In the genomic region with DNA sequence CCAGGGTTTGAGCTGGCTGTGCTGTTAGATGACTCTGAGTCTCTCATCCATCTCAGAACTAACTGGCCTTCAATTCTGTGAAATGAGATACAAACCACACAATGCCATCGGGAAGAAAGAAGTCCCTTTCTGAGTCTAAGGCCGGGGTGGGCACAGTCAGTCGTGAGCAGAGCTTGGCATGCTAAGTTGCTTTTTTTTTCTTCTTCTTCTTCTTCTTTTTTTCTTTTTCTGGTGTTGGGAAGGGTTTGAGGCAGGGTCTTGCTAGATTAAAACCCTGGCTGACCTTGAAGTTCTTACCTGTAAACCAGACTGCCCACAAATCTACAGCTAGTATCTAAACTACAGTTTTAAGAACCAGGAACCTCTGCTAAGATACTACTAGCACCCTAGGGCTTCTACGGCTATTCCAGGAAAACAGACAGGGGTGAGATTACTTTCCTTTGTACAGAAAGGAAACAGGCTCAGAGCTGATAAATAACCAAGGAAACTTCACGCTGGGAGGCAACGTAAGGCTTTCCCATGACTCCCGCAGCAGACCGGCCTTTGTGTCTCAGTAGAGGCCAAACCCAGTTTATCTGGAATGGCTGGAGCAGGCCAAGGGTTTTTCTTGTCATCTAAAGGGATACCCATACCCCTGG, we compare ENCODE assay signal across 8 mouse cellular contexts. TPM values are rescaled to one million over a fixed set of nuclear protein-coding genes. Genes with fewer than 3 reads are reported as not detected.
DNase-seq lines count a peak whose midpoint lies in the region; ATAC-seq and TF ChIP-seq lines count a peak whose summit lies in the region.

No protein-coding gene starts in this region.

- H3K4me3 ChIP-seq in heart, embryonic 16.5 days (ENCODE audit: low read length), result peak overlapping the region; percentile 51
- peak overlapping the region; percentile 47 for H3K4me3 ChIP-seq in bone marrow, adult 2 months (replicated peaks; ENCODE audit: control insufficient read depth, low read depth, low read length)
- peak overlapping the region; percentile 34 for H3K4me3 ChIP-seq in hindbrain, embryonic 13.5 days
- peak overlapping the region; percentile 41 for H3K4me3 ChIP-seq in midbrain, embryonic 12.5 days

- H3K4me1 ChIP-seq in heart, embryonic 16.5 days (ENCODE audit: control insufficient read depth, insufficient read depth, low read length), result peaks cover 17% of the 10 kb centered on the region
- peaks cover 2% of the 10 kb centered on the region for H3K4me1 ChIP-seq in bone marrow, adult 2 months (ENCODE audit: control insufficient read depth, insufficient read depth, low read length)
- peaks cover 35% of the 10 kb centered on the region for H3K4me1 ChIP-seq in hindbrain, embryonic 13.5 days (replicated peaks)
- H3K4me1 ChIP-seq in midbrain, embryonic 12.5 days, result peaks cover 27% of the 10 kb centered on the region

- DNase-seq in heart, adult 11 months, result no peak
- no peak for DNase-seq in retina, postnatal 1 day
- no peak for DNase-seq in urinary bladder, postnatal 14 days (ENCODE audit: low spot score)
- DNase-seq in thymus, postnatal 25 days, result no peak

- no peak for TF ChIP-seq CTCF in bone marrow, adult 2 months (IDR thresholded peaks at IDR 0.05; ENCODE audit: control insufficient read depth, insufficient read depth, low read length)

- H3K9ac ChIP-seq in heart, embryonic 16.5 days (ENCODE audit: low read length), result peak overlapping the region; percentile 77
- peak overlapping the region; percentile 66 for H3K9ac ChIP-seq in hindbrain, embryonic 13.5 days
- H3K9ac ChIP-seq in midbrain, embryonic 12.5 days (replicated peaks), result peak overlapping the region; percentile 40; the same call in 1 of the 2 replicates

- no peak for ATAC-seq in heart, embryonic 16.5 days (replicated peaks; ENCODE audit: extremely low read depth, insufficient read depth, low FRiP score)
- no peak for ATAC-seq in hindbrain, embryonic 13.5 days (ENCODE audit: low FRiP score)
- no peak for ATAC-seq in midbrain, embryonic 12.5 days (ENCODE audit: low FRiP score, low read depth)

- WGBS in heart, embryonic 16.5 days, result 26% methylated on average over 8 of the region's 8 CpGs
- 8% methylated on average over 8 of the region's 8 CpGs for WGBS in bone marrow, adult 2 months
- 37% methylated on average over 8 of the region's 8 CpGs for WGBS in hindbrain, embryonic 13.5 days
- WGBS in midbrain, embryonic 12.5 days, result 37% methylated on average over 8 of the region's 8 CpGs

- H3K4me2 ChIP-seq in heart, embryonic 16.5 days (ENCODE audit: low read depth, low read length), result peak overlapping the region; percentile 73
- peak overlapping the region; percentile 59 for H3K4me2 ChIP-seq in hindbrain, embryonic 13.5 days
- peak overlapping the region; percentile 65 for H3K4me2 ChIP-seq in midbrain, embryonic 12.5 days (replicated peaks)

- peak overlapping the region; percentile 84 for H3K27ac ChIP-seq in heart, embryonic 16.5 days (ENCODE audit: low read length)
- peak overlapping the region; percentile 2; the same call in 1 of the 2 replicates for H3K27ac ChIP-seq in bone marrow, adult 2 months (ENCODE audit: control insufficient read depth, insufficient read depth, low read depth, low read length, poor library complexity)
- H3K27ac ChIP-seq in hindbrain, embryonic 13.5 days, result peak overlapping the region; percentile 44; the same call in 1 of the 2 replicates
- H3K27ac ChIP-seq in midbrain, embryonic 12.5 days (replicated peaks), result no peak overlapping the region

- H3K9me3 ChIP-seq in heart, embryonic 16.5 days (replicated peaks; ENCODE audit: control insufficient read depth, low read length), result no peaks in the 10 kb centered on the region; the same call in 1 of the 2 replicates
- no peaks in the 10 kb centered on the region for H3K9me3 ChIP-seq in hindbrain, embryonic 13.5 days
- H3K9me3 ChIP-seq in midbrain, embryonic 12.5 days, result no peaks in the 10 kb centered on the region

- H3K36me3 ChIP-seq in heart, embryonic 16.5 days (ENCODE audit: control insufficient read depth, insufficient read depth), result peaks cover 11% of the 10 kb centered on the region
- H3K36me3 ChIP-seq in hindbrain, embryonic 13.5 days, result 0 out of 2 replicates have a peak, but pooled peaks cover 3% of the 10 kb centered on the region
- H3K36me3 ChIP-seq in midbrain, embryonic 12.5 days, result no peaks in the 10 kb centered on the region

- no peaks in the 10 kb centered on the region for H3K27me3 ChIP-seq in heart, embryonic 16.5 days (ENCODE audit: control insufficient read depth, insufficient read depth, low read length)
- H3K27me3 ChIP-seq in hindbrain, embryonic 13.5 days, result peaks cover 18% of the 10 kb centered on the region
- H3K27me3 ChIP-seq in midbrain, embryonic 12.5 days, result peaks cover 38% of the 10 kb centered on the region

- TF ChIP-seq POLR2A in bone marrow, adult 2 months (IDR thresholded peaks at IDR 0.05; ENCODE audit: borderline replicate concordance, control insufficient read depth, low read depth, low read length), result no peak

RNA-seq across cellular contexts. Expression of a gene that starts 8.2 kb away (rescaled TPM):
- polyA plus RNA-seq in heart, embryonic 16.5 days (2015; fragmentation: Nextera tagmentation; extraction: Ambion mirVana), result 142 and 153 TPM in 2 replicates
- 16.7 and 27.0 TPM in 2 replicates for polyA plus RNA-seq in bone marrow, adult 2 months (2011; ENCODE audit: insufficient read depth, insufficient read length, low replicate concordance, missing spikeins)
- polyA plus RNA-seq in hindbrain, embryonic 13.5 days (2015; fragmentation: Nextera tagmentation; extraction: Ambion mirVana), result 64.3 and 65.5 TPM in 2 replicates
- 75.3 and 92.6 TPM in 2 replicates for polyA plus RNA-seq in midbrain, embryonic 12.5 days (2016; fragmentation: Nextera tagmentation; extraction: Ambion mirVana)

RNA-seq across cellular contexts. Expression of a gene that starts 23.5 kb away (rescaled TPM):
- polyA plus RNA-seq in heart, embryonic 16.5 days (2015; fragmentation: Nextera tagmentation; extraction: Ambion mirVana), result 661 and 709 TPM in 2 replicates
- 386 and 402 TPM in 2 replicates for polyA plus RNA-seq in bone marrow, adult 2 months (2011; ENCODE audit: insufficient read depth, insufficient read length, low replicate concordance, missing spikeins)
- 2,444 and 2,571 TPM in 2 replicates for polyA plus RNA-seq in hindbrain, embryonic 13.5 days (2015; fragmentation: Nextera tagmentation; extraction: Ambion mirVana)
- 2,249 and 2,254 TPM in 2 replicates for polyA plus RNA-seq in midbrain, embryonic 12.5 days (2016; fragmentation: Nextera tagmentation; extraction: Ambion mirVana)

RNA-seq across cellular contexts. Expression of a gene that starts 25.8 kb away (rescaled TPM):
- polyA plus RNA-seq in heart, embryonic 16.5 days (2015; fragmentation: Nextera tagmentation; extraction: Ambion mirVana), result 22.7 and 23.2 TPM in 2 replicates
- polyA plus RNA-seq in bone marrow, adult 2 months (2011; ENCODE audit: insufficient read depth, insufficient read length, low replicate concordance, missing spikeins), result 11.8 and 43.0 TPM in 2 replicates
- 33.8 and 37.1 TPM in 2 replicates for polyA plus RNA-seq in hindbrain, embryonic 13.5 days (2015; fragmentation: Nextera tagmentation; extraction: Ambion mirVana)
- 50.3 and 51.5 TPM in 2 replicates for polyA plus RNA-seq in midbrain, embryonic 12.5 days (2016; fragmentation: Nextera tagmentation; extraction: Ambion mirVana)

RNA-seq across cellular contexts. Expression of a gene that starts 29.8 kb away (rescaled TPM):
- 2.7 and 4.4 TPM in 2 replicates for polyA plus RNA-seq in heart, embryonic 16.5 days (2015; fragmentation: Nextera tagmentation; extraction: Ambion mirVana)
- 0.47 and 1.7 TPM in 2 replicates for polyA plus RNA-seq in bone marrow, adult 2 months (2011; ENCODE audit: insufficient read depth, insufficient read length, low replicate concordance, missing spikeins)
- polyA plus RNA-seq in hindbrain, embryonic 13.5 days (2015; fragmentation: Nextera tagmentation; extraction: Ambion mirVana), result 0.88 and 1.3 TPM in 2 replicates
- polyA plus RNA-seq in midbrain, embryonic 12.5 days (2016; fragmentation: Nextera tagmentation; extraction: Ambion mirVana), result 0.59 and 1.3 TPM in 2 replicates
